Mouse (Mus musculus) heart, embryonic 15.5 days (tissue): ENCODE results near the gene Setd6. TPM values are rescaled to one million over a fixed set of nuclear protein-coding genes. Genes with fewer than 3 reads are reported as not detected.
A peak's percentile ranks its signal among the peaks of the same experiment; 100 is the strongest.

Source experiments
- ATAC-seq: fragments of 200-750 bp; cut with Nextera tagmentation; replicated peaks from 2 replicates; pipeline ENCODE4 v1.8.0; 2017; ENCODE audit warnings: low read depth, moderate TSS enrichment; ENCODE audit not compliant: insufficient number of reproducible peaks, insufficient read depth, low FRiP score
- H3K27ac ChIP-seq: fragments of 300-500 bp; sonication (generic); 2 replicates; pipeline ENCODE4 v1.5.1; 2015; ENCODE audit warnings: mild to moderate bottlenecking, inconsistent platforms
- H3K27me3 ChIP-seq: fragments of 300-500 bp; sonication (generic); 2 replicates; pipeline ENCODE4 v1.6.1; 2015; ENCODE audit warnings: inconsistent platforms
- H3K36me3 ChIP-seq: fragments of 300-500 bp; sonication (generic); 2 replicates; pipeline ENCODE4 v1.6.1; 2015; ENCODE audit warnings: mild to moderate bottlenecking, inconsistent platforms
- H3K4me1 ChIP-seq: fragments of 300-500 bp; sonication (generic); replicated peaks from 2 replicates; pipeline ENCODE4 v1.6.1; 2015; ENCODE audit warnings: inconsistent platforms
- H3K4me2 ChIP-seq: fragments of 300-500 bp; sonication (generic); 2 replicates; pipeline ENCODE4 v1.6.1; 2015; ENCODE audit warnings: inconsistent platforms, mild to moderate bottlenecking, moderate library complexity
- H3K4me3 ChIP-seq: fragments of 300-500 bp; sonication (generic); 2 replicates; pipeline ENCODE4 v1.5.1; 2015; ENCODE audit warnings: mild to moderate bottlenecking, inconsistent platforms
- H3K9ac ChIP-seq: fragments of 300-500 bp; sonication (generic); 2 replicates; pipeline ENCODE4 v1.6.1; 2015; ENCODE audit warnings: mild to moderate bottlenecking, inconsistent platforms
- H3K9me3 ChIP-seq: fragments of 300-500 bp; sonication (generic); replicated peaks from 2 replicates; pipeline ENCODE4 v1.6.1; 2016; ENCODE audit warnings: inconsistent platforms
- WGBS: fragments of 180-500 bp; shearing (Covaris S2); methylation state at CpG from one replicate; pipeline ENCODE4 v1.1.7; 2015; ENCODE audit warnings: mixed read lengths; 5-methylcytosine and 5-hydroxymethylcytosine counted together
- polyA plus RNA-seq: library from polyadenylated mRNA; unstranded; fragments of >200 nt; fragmentation: Nextera tagmentation; extraction: Ambion mirVana; gene quantifications from 2 replicates; pipeline ENCODE4 v1.2.1, GENCODE M21; 2015

Setd6 gene
- polyA plus RNA-seq: 12.2 and 17.3 TPM in 2 replicates

- Histone ChIP-seq H3K4me1 (peaks cover 19% of the 10 kb centered on the region), H3K36me3 (peaks cover 49% of the 10 kb centered on the region), H3K9ac (peak within 1 kb of the TSS; percentile 60), H3K9me3 (no peaks in the 10 kb centered on the region), H3K4me3 (peak within 1 kb of the TSS; percentile 64), H3K4me2 (peak within 1 kb of the TSS; percentile 90), H3K27ac (peak within 1 kb of the TSS; percentile 64), H3K27me3 (no peaks in the 10 kb centered on the region)
- WGBS: under 1% methylated on average over 76 of the region's 79 CpGs
- peak; percentile 86 for ATAC-seq
Measured at GRCm38 (mm10) chr8:95715676-95716531, at the start of gene Setd6. Setd6 (plus strand) TSS chr8:95715881.

GRCm38 (mm10) chr8:95668163-95668958 is 47.3 kb upstream of the Setd6 start:
- H3K27ac ChIP-seq: no peak overlapping the region
- WGBS: 39% methylated on average over 8 of the region's 8 CpGs

GRCm38 (mm10) chr8:95669967-95670366 is 45.7 kb upstream of the Setd6 start:
- 73% methylated on average over 2 of the region's 2 CpGs for WGBS
- Histone ChIP-seq H3K36me3 (no peaks in the 10 kb centered on the region), H3K4me1 (peaks cover 5% of the 10 kb centered on the region; the same call in 1 of the 2 replicates), H3K27ac (no peak overlapping the region), H3K9ac (no peak overlapping the region), H3K9me3 (no peaks in the 10 kb centered on the region), H3K27me3 (peaks cover 23% of the 10 kb centered on the region), H3K4me3 (no peak overlapping the region), H3K4me2 (no peak overlapping the region)
- ATAC-seq: no peak

More at GRCm38 (mm10) chr8:95668163-95668958, 47.3 kb upstream of the Setd6 start:
- Histone ChIP-seq H3K9ac (no peak overlapping the region), H3K4me2 (no peak overlapping the region), H3K4me1 (peaks cover 9% of the 10 kb centered on the region; the same call in 1 of the 2 replicates), H3K4me3 (no peak overlapping the region), H3K9me3 (no peaks in the 10 kb centered on the region), H3K27me3 (peaks cover 14% of the 10 kb centered on the region), H3K36me3 (no peaks in the 10 kb centered on the region)
- no peak for ATAC-seq

- Histone ChIP-seq H3K27ac (no peak overlapping the region), H3K4me3 (no peak overlapping the region), H3K27me3 (peaks cover 42% of the 10 kb centered on the region), H3K36me3 (no peaks in the 10 kb centered on the region), H3K4me2 (no peak overlapping the region), H3K9ac (no peak overlapping the region), H3K9me3 (no peaks in the 10 kb centered on the region), H3K4me1 (peaks cover 5% of the 10 kb centered on the region; the same call in 1 of the 2 replicates)
- WGBS: 88% methylated on average over 6 of the region's 6 CpGs
- ATAC-seq: no peak
Measured at GRCm38 (mm10) chr8:95671861-95672260, 43.8 kb upstream of the Setd6 start.

- H3K27me3 ChIP-seq: peaks cover 51% of the 10 kb centered on the region
- H3K4me2 ChIP-seq: no peak overlapping the region
- no peak overlapping the region for H3K27ac ChIP-seq
Measured at GRCm38 (mm10) chr8:95672811-95673210, 42.9 kb upstream of the Setd6 start.

GRCm38 (mm10) chr8:95676631-95677030 is 39.0 kb upstream of the Setd6 start, which contains the start of gene Ndrg4:
Ndrg4 (plus strand) TSS chr8:95676980.
- Histone ChIP-seq H3K9me3 (no peaks in the 10 kb centered on the region), H3K4me1 (peaks cover 18% of the 10 kb centered on the region), H3K9ac (peak within 1 kb of the TSS; percentile 69), H3K27me3 (peaks cover 79% of the 10 kb centered on the region), H3K4me3 (peak within 1 kb of the TSS; percentile 56), H3K27ac (no peak within 1 kb of the TSS), H3K4me2 (peak within 1 kb of the TSS; percentile 97), H3K36me3 (no peaks in the 10 kb centered on the region)
- no peak for ATAC-seq
- 55% methylated on average over 9 of the region's 9 CpGs for WGBS

More at GRCm38 (mm10) chr8:95672811-95673210, 42.9 kb upstream of the Setd6 start:
- Histone ChIP-seq H3K36me3 (no peaks in the 10 kb centered on the region), H3K9me3 (no peaks in the 10 kb centered on the region), H3K4me1 (peaks cover 10% of the 10 kb centered on the region), H3K9ac (no peak overlapping the region), H3K4me3 (no peak overlapping the region)
- WGBS: 53% methylated on average over 5 of the region's 5 CpGs
- ATAC-seq: no peak

- no peak overlapping the region for H3K27ac ChIP-seq
- peaks cover 78% of the 10 kb centered on the region for H3K27me3 ChIP-seq
- H3K36me3 ChIP-seq: no peaks in the 10 kb centered on the region
- peaks cover 18% of the 10 kb centered on the region for H3K4me1 ChIP-seq
- WGBS: 1% methylated on average over 21 of the region's 48 CpGs
- peak overlapping the region; percentile 69 for H3K9ac ChIP-seq
- H3K4me2 ChIP-seq: peak overlapping the region; percentile 97
- H3K4me3 ChIP-seq: peak overlapping the region; percentile 56
- ATAC-seq: peak; percentile 32
- no peaks in the 10 kb centered on the region for H3K9me3 ChIP-seq
Measured at GRCm38 (mm10) chr8:95677591-95678023, 38.1 kb upstream of the Setd6 start.

GRCm38 (mm10) chr8:95678024-95678611 is 37.6 kb upstream of the Setd6 start:
- Histone ChIP-seq H3K4me1 (peaks cover 18% of the 10 kb centered on the region), H3K4me3 (peak overlapping the region; percentile 56), H3K27ac (no peak overlapping the region), H3K4me2 (peak overlapping the region; percentile 97), H3K36me3 (no peaks in the 10 kb centered on the region), H3K9me3 (no peaks in the 10 kb centered on the region), H3K9ac (peak overlapping the region; percentile 69), H3K27me3 (peaks cover 73% of the 10 kb centered on the region)
- under 1% methylated on average over 56 of the region's 70 CpGs for WGBS
- peak; percentile 48; the same call in 1 of the 2 replicates for ATAC-seq

GRCm38 (mm10) chr8:95688073-95688672 is 27.5 kb upstream of the Setd6 start:
- 58% methylated on average over 10 of the region's 10 CpGs for WGBS
- H3K4me2 ChIP-seq: no peak overlapping the region
- ATAC-seq: 0 out of 2 replicates have a peak, but pooled peaks have one; percentile 44

GRCm38 (mm10) chr8:95690929-95691541 is 24.6 kb upstream of the Setd6 start:
- peak; percentile 33; the same call in 1 of the 2 replicates for ATAC-seq
- 41% methylated on average over 13 of the region's 13 CpGs for WGBS
- Histone ChIP-seq H3K27me3 (no peaks in the 10 kb centered on the region), H3K27ac (peak overlapping the region; percentile 86), H3K36me3 (no peaks in the 10 kb centered on the region), H3K4me1 (peaks cover 45% of the 10 kb centered on the region), H3K9me3 (no peaks in the 10 kb centered on the region), H3K4me2 (peak overlapping the region; percentile 26), H3K4me3 (no peak overlapping the region), H3K9ac (no peak overlapping the region)

More at GRCm38 (mm10) chr8:95688073-95688672, 27.5 kb upstream of the Setd6 start:
- H3K4me3 ChIP-seq: no peak overlapping the region
- H3K36me3 ChIP-seq: no peaks in the 10 kb centered on the region
- no peaks in the 10 kb centered on the region for H3K9me3 ChIP-seq
- peak overlapping the region; percentile 55 for H3K27ac ChIP-seq
- no peak overlapping the region for H3K9ac ChIP-seq
- H3K27me3 ChIP-seq: no peaks in the 10 kb centered on the region
- H3K4me1 ChIP-seq: peaks cover 44% of the 10 kb centered on the region
